ENCODE assay signal across 8 mouse cellular contexts in genomic region chr17:84957487-84958259, GRCm38 (mm10). TPM values are rescaled to one million over a fixed set of nuclear protein-coding genes. Genes with fewer than 3 reads are reported as not detected.
DNase-seq lines count a peak whose midpoint lies in the region; ATAC-seq and TF ChIP-seq lines count a peak whose summit lies in the region.

No protein-coding gene starts in this region.

- TF ChIP-seq CTCF in bone marrow macrophage, adult 2 months (IDR thresholded peaks at IDR 0.05; ENCODE audit: low read depth, low read length): no peak
- no peak for TF ChIP-seq CTCF in embryonic fibroblast, embryonic 13.5 days (IDR thresholded peaks at IDR 0.05; ENCODE audit: borderline replicate concordance, insufficient read depth, low read length)

- ATAC-seq in kidney, embryonic 14.5 days (ENCODE audit: low FRiP score, low TSS enrichment): peak; percentile 98
- peak; percentile 100 for ATAC-seq in limb, embryonic 15.5 days (ENCODE audit: insufficient number of reproducible peaks, low FRiP score, low TSS enrichment, low read depth)

- no peaks in the 10 kb centered on the region for H3K36me3 ChIP-seq in kidney, embryonic 14.5 days (ENCODE audit: control insufficient read depth, insufficient read depth, low read length)
- no peaks in the 10 kb centered on the region for H3K36me3 ChIP-seq in limb, embryonic 15.5 days

- H3K4me2 ChIP-seq in kidney, embryonic 14.5 days (replicated peaks; ENCODE audit: low read depth, low read length): peak overlapping the region; percentile 48
- peak overlapping the region; percentile 73 for H3K4me2 ChIP-seq in limb, embryonic 15.5 days

- peak overlapping the region; percentile 97 for H3K9ac ChIP-seq in kidney, embryonic 14.5 days (ENCODE audit: low read depth, low read length)
- peak overlapping the region; percentile 94 for H3K9ac ChIP-seq in limb, embryonic 15.5 days

- WGBS in kidney, embryonic 14.5 days: 1% methylated on average over 50 of the region's 55 CpGs
- WGBS in limb, embryonic 15.5 days: under 1% methylated on average over 54 of the region's 55 CpGs

- H3K4me3 ChIP-seq in bone marrow macrophage, adult 2 months (ENCODE audit: insufficient read depth, low read length): peak overlapping the region; percentile 92
- H3K4me3 ChIP-seq in embryonic fibroblast, embryonic 13.5 days (ENCODE audit: insufficient read depth, low read length): peak overlapping the region; percentile 98
- H3K4me3 ChIP-seq in kidney, embryonic 14.5 days (ENCODE audit: low read length): peak overlapping the region; percentile 97
- H3K4me3 ChIP-seq in limb, embryonic 15.5 days: peak overlapping the region; percentile 95

- H3K27ac ChIP-seq in bone marrow macrophage, adult 2 months (ENCODE audit: insufficient read depth, low read depth, low read length): peak overlapping the region; percentile 80
- H3K27ac ChIP-seq in embryonic fibroblast, embryonic 13.5 days (ENCODE audit: insufficient read depth, low read length): peak overlapping the region; percentile 63
- peak overlapping the region; percentile 93 for H3K27ac ChIP-seq in kidney, embryonic 14.5 days (ENCODE audit: low read depth, low read length)
- peak overlapping the region; percentile 96 for H3K27ac ChIP-seq in limb, embryonic 15.5 days

- H3K9me3 ChIP-seq in kidney, embryonic 14.5 days (ENCODE audit: control insufficient read depth, low read length): no peaks in the 10 kb centered on the region
- no peaks in the 10 kb centered on the region for H3K9me3 ChIP-seq in limb, embryonic 15.5 days

- H3K27me3 ChIP-seq in kidney, embryonic 14.5 days (ENCODE audit: control insufficient read depth, insufficient read depth, low read length): no peaks in the 10 kb centered on the region
- H3K27me3 ChIP-seq in limb, embryonic 15.5 days: no peaks in the 10 kb centered on the region

- peak; percentile 100 for DNase-seq in A20 (ENCODE audit: low read depth, low spot score)
- peak; percentile 100 for DNase-seq in heart, adult 9 months (ENCODE audit: low spot score in 2 of 2)
- DNase-seq in monocyte, adult 2 months (ENCODE audit: low read depth in 1 of 2, low spot score in 2 of 2): peak; percentile 99
- peak; percentile 100 for DNase-seq in spleen, postnatal 36 days (ENCODE audit: low spot score in 2 of 2)

- no peak for TF ChIP-seq POLR2A in bone marrow macrophage, adult 2 months (IDR thresholded peaks at IDR 0.05; ENCODE audit: borderline replicate concordance, low read depth, low read length)
- peak; percentile 93 for TF ChIP-seq POLR2A in embryonic fibroblast, embryonic 13.5 days (IDR thresholded peaks at IDR 0.05; ENCODE audit: low read depth, low read length)

- H3K4me1 ChIP-seq in bone marrow macrophage, adult 2 months (ENCODE audit: control insufficient read depth, insufficient read depth, low read length): peaks cover 18% of the 10 kb centered on the region
- H3K4me1 ChIP-seq in embryonic fibroblast, embryonic 13.5 days (ENCODE audit: control insufficient read depth, insufficient read depth, low read length): peaks cover 2% of the 10 kb centered on the region; the same call in 1 of the 2 replicates
- H3K4me1 ChIP-seq in kidney, embryonic 14.5 days (ENCODE audit: control insufficient read depth, insufficient read depth, low read length): peaks cover 16% of the 10 kb centered on the region
- H3K4me1 ChIP-seq in limb, embryonic 15.5 days: peaks cover 19% of the 10 kb centered on the region

RNA-seq across cellular contexts. Expression of gene Ppm1b, which starts 1.1 kb away (rescaled TPM):
- polyA plus RNA-seq in bone marrow macrophage, adult 2 months (2012; ENCODE audit: insufficient read depth, insufficient read length, missing spikeins): 38.7 and 40.2 TPM in 2 replicates
- polyA plus RNA-seq in embryonic fibroblast, embryonic 13.5 days (2011; ENCODE audit: insufficient read length, low read depth, missing spikeins): 56.9 and 63.1 TPM in 2 replicates
- polyA plus RNA-seq in kidney, embryonic 14.5 days (2014; fragmentation: Nextera tagmentation; extraction: Ambion mirVana): 54.4 and 79.3 TPM in 2 replicates
- 63.7 and 66.0 TPM in 2 replicates for polyA plus RNA-seq in limb, embryonic 15.5 days (2015; fragmentation: Nextera tagmentation; extraction: Ambion mirVana)

Comparison
In these comparisons a context has a peak if more than half of its experiments do, and no peak if none do; other contexts are left out.
1. Peak in every context shown above with its lines: DNase-seq, ATAC-seq, H3K4me3 ChIP-seq and H3K27ac ChIP-seq.